Comparison of ENCODE assay signal across 18 mouse cellular contexts in the genomic region with DNA sequence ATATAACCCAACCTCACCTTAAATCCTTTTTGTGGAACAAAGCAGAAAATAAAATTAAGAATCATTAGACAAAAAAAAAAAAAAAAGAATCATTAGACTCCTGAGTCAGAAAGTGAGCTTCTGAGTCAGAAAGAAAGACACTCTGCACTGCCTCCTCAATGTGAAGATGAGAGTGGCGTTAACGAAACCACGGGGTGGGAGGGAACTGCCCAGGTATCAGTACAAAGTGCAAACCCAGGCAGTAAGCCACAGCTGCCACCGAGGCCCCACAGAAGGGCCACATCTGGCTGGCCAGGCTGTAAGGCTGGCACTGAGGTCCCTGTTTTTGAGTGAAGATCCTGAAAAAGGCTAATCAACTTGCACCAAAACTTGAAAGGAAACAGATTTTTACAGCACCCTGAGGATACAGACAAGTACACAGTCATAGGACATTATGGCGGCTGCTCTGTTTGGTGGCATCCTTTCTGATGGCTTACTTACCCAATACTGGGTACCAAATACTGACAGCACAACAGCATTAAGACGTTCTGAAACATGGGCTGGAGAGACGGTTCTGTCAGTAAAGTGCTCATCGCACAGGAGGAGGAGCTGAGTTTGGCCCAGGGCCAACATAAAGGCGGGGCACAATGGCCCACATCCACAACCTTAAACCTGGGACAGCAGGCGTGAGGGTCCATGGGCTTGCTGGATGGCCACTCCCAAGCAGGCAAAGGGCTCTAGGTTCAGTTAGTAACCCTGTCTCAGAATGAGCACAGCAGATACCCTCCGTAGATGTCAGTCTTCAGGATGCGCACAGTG. TPM values are rescaled to one million over a fixed set of nuclear protein-coding genes. Genes with fewer than 3 reads are reported as not detected.
DNase-seq lines count a peak whose midpoint lies in the region; ATAC-seq and TF ChIP-seq lines count a peak whose summit lies in the region.
"Had no signal": no experiment of that assay in that cellular context is flagged by ENCODE, and none has a peak within 500 bp of the region (broad histone marks: within the 10 kb centered on the region; RNA-seq: fewer than 3 reads in every experiment).

No protein-coding gene starts in this region.

- H3K9me3 ChIP-seq in stomach, embryonic 15.5 days = no peaks in the 10 kb centered on the region
- H3K9me3 ChIP-seq in stomach, postnatal 0 days (ENCODE audit: control insufficient read depth, low read length) = no peaks in the 10 kb centered on the region
- H3K9me3 ChIP-seq: embryonic facial prominence, embryonic 15.5 days; G1E; heart, embryonic 12.5 days; lung, embryonic 15.5 days had no signal

- no peak overlapping the region for H3K4me3 ChIP-seq in stomach, embryonic 15.5 days (replicated peaks)
- H3K4me3 ChIP-seq in stomach, postnatal 0 days (ENCODE audit: low read depth, low read length) = no peak overlapping the region
- H3K4me3 ChIP-seq in olfactory bulb, adult 2 months (ENCODE audit: insufficient read depth, low read depth, low read length) = no peak overlapping the region
- H3K4me3 ChIP-seq: embryonic facial prominence, embryonic 15.5 days; heart, embryonic 12.5 days; lung, embryonic 15.5 days had no signal

- peak; percentile 14 for DNase-seq in adrenal gland, adult 2 months
- no peak for DNase-seq in adrenal gland, postnatal 14 days
- no peak for DNase-seq in stomach, postnatal 0 days (ENCODE audit: low spot score)
- no peak for DNase-seq in layer of hippocampus, postnatal 10 days (ENCODE audit: low spot score in 2 of 2)
- DNase-seq in thymus, postnatal 0 days (ENCODE audit: low spot score) = no peak
- DNase-seq: gastrocnemius, postnatal 25 days; left cerebral cortex, postnatal 4 days; thymus, postnatal 4 days had no signal

- 0 out of 2 replicates have a peak, but pooled peaks have one; percentile 35 for ATAC-seq in stomach, embryonic 15.5 days (ENCODE audit: insufficient read depth, low FRiP score, low read depth)
- no peak for ATAC-seq in stomach, postnatal 0 days (ENCODE audit: low FRiP score, low TSS enrichment)
- ATAC-seq in erythroblast, adult 5-6 weeks (replicated peaks; ENCODE audit: low FRiP score, poor library complexity, severe bottlenecking) = peak; percentile 60; the same call in 1 of the 2 replicates
- ATAC-seq: forebrain, embryonic 14.5 days; midbrain, embryonic 16.5 days had no signal

- TF ChIP-seq POLR2A in olfactory bulb, adult 2 months (IDR thresholded peaks at IDR 0.05; ENCODE audit: insufficient read depth, low read depth, low read length) = no peak

- peaks cover 38% of the 10 kb centered on the region for H3K36me3 ChIP-seq in stomach, embryonic 15.5 days
- peaks cover 21% of the 10 kb centered on the region; the same call in 1 of the 2 replicates for H3K36me3 ChIP-seq in stomach, postnatal 0 days (ENCODE audit: control insufficient read depth, insufficient read depth, low read length)

- WGBS in stomach, embryonic 15.5 days = 88% methylated on average over 12 of the region's 12 CpGs
- WGBS in stomach, postnatal 0 days = 86% methylated on average over 12 of the region's 12 CpGs
- 73% methylated on average over 12 of the region's 12 CpGs for WGBS in olfactory bulb, adult 2 months

- no peak overlapping the region for H3K27ac ChIP-seq in stomach, embryonic 15.5 days
- no peak overlapping the region for H3K27ac ChIP-seq in stomach, postnatal 0 days (replicated peaks)
- H3K27ac ChIP-seq in olfactory bulb, adult 2 months (ENCODE audit: insufficient read depth, low read depth, low read length) = peak overlapping the region; percentile 6; the same call in 1 of the 2 replicates
- H3K27ac ChIP-seq: embryonic facial prominence, embryonic 15.5 days; lung, embryonic 15.5 days had no signal

- H3K9ac ChIP-seq in stomach, embryonic 15.5 days = no peak overlapping the region
- no peak overlapping the region for H3K9ac ChIP-seq in stomach, postnatal 0 days (ENCODE audit: low read length)
- H3K9ac ChIP-seq: embryonic facial prominence, embryonic 15.5 days; heart, embryonic 12.5 days; lung, embryonic 15.5 days had no signal

- H3K27me3 ChIP-seq in stomach, embryonic 15.5 days (replicated peaks) = no peaks in the 10 kb centered on the region
- no peaks in the 10 kb centered on the region for H3K27me3 ChIP-seq in stomach, postnatal 0 days (ENCODE audit: control insufficient read depth, insufficient read depth, low read length)
- H3K27me3 ChIP-seq: embryonic facial prominence, embryonic 15.5 days; heart, embryonic 12.5 days; lung, embryonic 15.5 days had no signal

- TF ChIP-seq EP300 in stomach, postnatal 0 days (optimal IDR thresholded peaks at IDR 0.05) = no peak

- H3K4me2 ChIP-seq in stomach, embryonic 15.5 days = no peak overlapping the region
- no peak overlapping the region for H3K4me2 ChIP-seq in stomach, postnatal 0 days (replicated peaks; ENCODE audit: low read depth)
- H3K4me2 ChIP-seq: embryonic facial prominence, embryonic 15.5 days; heart, embryonic 12.5 days; liver, embryonic 11.5 days; lung, embryonic 15.5 days had no signal

- no peaks in the 10 kb centered on the region for H3K4me1 ChIP-seq in stomach, embryonic 15.5 days
- no peaks in the 10 kb centered on the region for H3K4me1 ChIP-seq in stomach, postnatal 0 days (replicated peaks; ENCODE audit: control insufficient read depth, insufficient read depth)
- H3K4me1 ChIP-seq in olfactory bulb, adult 2 months (ENCODE audit: control insufficient read depth, insufficient read depth, low read length) = peaks cover 9% of the 10 kb centered on the region
- H3K4me1 ChIP-seq: embryonic facial prominence, embryonic 15.5 days; heart, embryonic 12.5 days; lung, embryonic 15.5 days had no signal

- TF ChIP-seq CTCF in stomach, postnatal 0 days (IDR thresholded peaks at IDR 0.05; ENCODE audit: low read depth) = no peak
- no peak for TF ChIP-seq CTCF in olfactory bulb, adult 2 months (IDR thresholded peaks at IDR 0.05; ENCODE audit: insufficient read depth, low read depth, low read length)

RNA-seq across cellular contexts. Expression of a gene that starts 16.7 kb away (rescaled TPM):
- 10 to 100 TPM; 26.8 to 41.5 TPM for total RNA-seq in adrenal gland, adult 2 months (2021)
- polyA plus RNA-seq in adrenal gland, adult 2 months (2012; rRNA removed) = 24.8 and 32.1 TPM in 2 replicates
- total RNA-seq in adrenal gland, postnatal 14 days (2021) = 27.8 and 31.4 TPM in 2 replicates
- polyA plus RNA-seq in stomach, embryonic 15.5 days (2015; fragmentation: Nextera tagmentation; extraction: Ambion mirVana) = 7.8 and 8.2 TPM in 2 replicates
- 3.0 and 3.3 TPM in 2 replicates for polyA plus RNA-seq in stomach, postnatal 0 days (2015; fragmentation: Nextera tagmentation; extraction: Ambion mirVana)
- 8.4 and 11.5 TPM in 2 replicates for total RNA-seq in erythroblast, adult 5-6 weeks (2015; ENCODE audit: low replicate concordance)
- 12.8 and 16.5 TPM in 2 replicates for total RNA-seq in erythroblast, adult 5-6 weeks (2017; ENCODE audit: low replicate concordance)
- 66.2 TPM in 1 of 2 replicates, not detected in the other for polyA plus RNA-seq in olfactory bulb, adult 2 months (2012; ENCODE audit: insufficient read depth, insufficient read length, low replicate concordance, missing spikeins)
- 10 to 100 TPM; 35.9 to 37.9 TPM for total RNA-seq in layer of hippocampus, postnatal 10 days (2021)
- polyA plus RNA-seq in thymus, postnatal 0 days (2015; fragmentation: Nextera tagmentation; extraction: Ambion mirVana) = 4.0 and 5.3 TPM in 2 replicates

RNA-seq across cellular contexts. Expression of a gene that starts 43.1 kb away (rescaled TPM):
- 10 to 100 TPM; 47.5 to 47.8 TPM for total RNA-seq in adrenal gland, adult 2 months (2021)
- polyA plus RNA-seq in adrenal gland, adult 2 months (2012; rRNA removed) = 8.4 and 8.5 TPM in 2 replicates
- total RNA-seq in adrenal gland, postnatal 14 days (2021) = 50.4 and 53.0 TPM in 2 replicates
- 39.3 and 42.5 TPM in 2 replicates for polyA plus RNA-seq in stomach, embryonic 15.5 days (2015; fragmentation: Nextera tagmentation; extraction: Ambion mirVana)
- 21.2 and 22.1 TPM in 2 replicates for polyA plus RNA-seq in stomach, postnatal 0 days (2015; fragmentation: Nextera tagmentation; extraction: Ambion mirVana)
- 5.6 and 9.2 TPM in 2 replicates for total RNA-seq in erythroblast, adult 5-6 weeks (2015; ENCODE audit: low replicate concordance)
- 8.1 and 19.5 TPM in 2 replicates for total RNA-seq in erythroblast, adult 5-6 weeks (2017; ENCODE audit: low replicate concordance)
- polyA plus RNA-seq in olfactory bulb, adult 2 months (2012; ENCODE audit: insufficient read depth, insufficient read length, low replicate concordance, missing spikeins) = not detected in 2 replicates
- total RNA-seq in layer of hippocampus, postnatal 10 days (2021) = 10 to 100 TPM; 59.0 to 64.7 TPM
- 15.0 and 15.9 TPM in 2 replicates for polyA plus RNA-seq in thymus, postnatal 0 days (2015; fragmentation: Nextera tagmentation; extraction: Ambion mirVana)
